Mouse (Mus musculus) stomach, embryonic 16.5 days (tissue): ENCODE data around the gene Gm20481. TPM values are rescaled to one million over a fixed set of nuclear protein-coding genes. Genes with fewer than 3 reads are reported as not detected.
"Not testable (repeated sequence)": the region's sequence is repeated elsewhere in the genome, so short reads cannot be mapped to it uniquely, and the experiment has no call there.

ENCODE experiments used
- ATAC-seq: fragments of 200-750 bp; cut with Nextera tagmentation; 2 replicates; pipeline ENCODE4 v1.8.0; 2017; ENCODE audit warnings: moderate number of reproducible peaks, moderate TSS enrichment; ENCODE audit not compliant: insufficient read depth, low FRiP score
- H3K27ac ChIP-seq: fragments of 300-500 bp; sonication (generic); 2 replicates; pipeline ENCODE4 v1.5.1; 2014; ENCODE audit warnings: low read length
- H3K27me3 ChIP-seq: fragments of 300-500 bp; sonication (generic); 2 replicates; pipeline ENCODE4 v1.6.1; 2014; ENCODE audit warnings: low read length, control low read depth, mixed read lengths; ENCODE audit not compliant: control insufficient read depth, insufficient read depth
- H3K36me3 ChIP-seq: fragments of 300-500 bp; sonication (generic); 2 replicates; pipeline ENCODE4 v1.6.1; 2014; ENCODE audit warnings: low read length; ENCODE audit not compliant: control insufficient read depth, insufficient read depth
- H3K4me1 ChIP-seq: fragments of 300-500 bp; sonication (generic); 2 replicates; pipeline ENCODE4 v1.6.1; 2014; ENCODE audit warnings: low read length, control low read depth, mixed read lengths; ENCODE audit not compliant: control insufficient read depth, insufficient read depth
- H3K4me2 ChIP-seq: fragments of 300-500 bp; sonication (generic); 2 replicates; pipeline ENCODE4 v1.6.1; 2014; ENCODE audit warnings: low read depth, low read length, mixed read lengths
- H3K4me3 ChIP-seq: fragments of 300-500 bp; sonication (generic); replicated peaks from 2 replicates; pipeline ENCODE4 v1.5.1; 2014; ENCODE audit warnings: mild to moderate bottlenecking, low read length
- H3K9ac ChIP-seq: fragments of 300-500 bp; sonication (generic); 2 replicates; pipeline ENCODE4 v1.6.1; 2014; ENCODE audit warnings: low read length
- H3K9me3 ChIP-seq: fragments of 300-500 bp; sonication (generic); replicated peaks from 2 replicates; pipeline ENCODE4 v1.6.1; 2016; ENCODE audit warnings: low read length, control low read depth; ENCODE audit not compliant: control insufficient read depth
- WGBS: fragments of 180-500 bp; shearing (Covaris S2); extraction: QIAGEN DNeasy Blood & Tissue Kit; methylation state at CpG from one replicate; pipeline ENCODE4 v1.1.7; 2014; 5-methylcytosine and 5-hydroxymethylcytosine counted together
- polyA plus RNA-seq: library from polyadenylated mRNA; unstranded; fragments of >200 nt; fragmentation: Nextera tagmentation; extraction: Ambion mirVana; gene quantifications from 2 replicates; pipeline ENCODE4 v1.2.1, GENCODE M21; 2015

The Gm20481 gene
- polyA plus RNA-seq = 0.27 TPM in 1 of 2 replicates, not detected in the other

- H3K4me3 ChIP-seq, H3K4me2 ChIP-seq, H3K9ac ChIP-seq, H3K9me3 ChIP-seq, H3K4me1 ChIP-seq, ATAC-seq, H3K27ac ChIP-seq, H3K36me3 ChIP-seq: not testable (repeated sequence)
- H3K27me3 ChIP-seq = peaks cover 19% of the 10 kb centered on the region
- WGBS = 59% methylated on average over 6 of the region's 11 CpGs
These were observed at the start of gene Gm20481 for GRCm38 (mm10) chr17:34969822-34970221. Gene Gm20481, plus strand, starts transcription at chr17:34969912.

GRCm38 (mm10) chr17:34922939-34923338 is 46.8 kb upstream of the Gm20481 start:
- Histone ChIP-seq H3K9me3 (no peaks in the 10 kb centered on the region), H3K4me2 (no peak overlapping the region), H3K4me1 (no peaks in the 10 kb centered on the region), H3K36me3 (no peaks in the 10 kb centered on the region), H3K27ac (no peak overlapping the region), H3K4me3 (no peak overlapping the region), H3K27me3 (no peaks in the 10 kb centered on the region), H3K9ac (no peak overlapping the region)
- WGBS = 43% methylated on average over 6 of the region's 6 CpGs
- no peak for ATAC-seq

- Histone ChIP-seq H3K4me2 (no peak overlapping the region), H3K9me3 (no peaks in the 10 kb centered on the region), H3K4me1 (no peaks in the 10 kb centered on the region), H3K4me3 (no peak overlapping the region), H3K36me3 (no peaks in the 10 kb centered on the region), H3K27ac (no peak overlapping the region), H3K27me3 (no peaks in the 10 kb centered on the region), H3K9ac (no peak overlapping the region)
- ATAC-seq = no peak
- WGBS = 69% methylated on average over 5 of the region's 5 CpGs
These were observed 45.5 kb upstream of the Gm20481 start for GRCm38 (mm10) chr17:34924258-34924657.

- Histone ChIP-seq H3K4me3 (no peak overlapping the region), H3K27me3 (no peaks in the 10 kb centered on the region), H3K4me1 (peaks cover 7% of the 10 kb centered on the region), H3K9me3 (no peaks in the 10 kb centered on the region), H3K4me2 (no peak overlapping the region), H3K9ac (no peak overlapping the region), H3K27ac (no peak overlapping the region), H3K36me3 (no peaks in the 10 kb centered on the region)
- 84% methylated on average over 18 of the region's 18 CpGs for WGBS
- ATAC-seq = no peak
These were observed 42.2 kb upstream of the Gm20481 start for GRCm38 (mm10) chr17:34927306-34928019.

- Histone ChIP-seq H3K4me3 (no peak overlapping the region), H3K27ac (no peak overlapping the region), H3K27me3 (no peaks in the 10 kb centered on the region), H3K4me1 (peaks cover 7% of the 10 kb centered on the region), H3K36me3 (no peaks in the 10 kb centered on the region), H3K4me2 (no peak overlapping the region), H3K9ac (no peak overlapping the region), H3K9me3 (no peaks in the 10 kb centered on the region)
- ATAC-seq = no peak
- WGBS = 46% methylated on average over 4 of the region's 4 CpGs
These were observed 40.9 kb upstream of the Gm20481 start for GRCm38 (mm10) chr17:34928841-34929240.

- peaks cover 7% of the 10 kb centered on the region for H3K4me1 ChIP-seq
- peak within 1 kb of the TSS; percentile 49 for H3K27ac ChIP-seq
- under 1% methylated on average over 38 of the region's 38 CpGs for WGBS
- H3K9ac ChIP-seq = peak within 1 kb of the TSS; percentile 85
- H3K9me3 ChIP-seq = no peaks in the 10 kb centered on the region
- peak; percentile 97 for ATAC-seq
- no peaks in the 10 kb centered on the region for H3K27me3 ChIP-seq
- H3K4me2 ChIP-seq = peak within 1 kb of the TSS; percentile 99
- H3K36me3 ChIP-seq = no peaks in the 10 kb centered on the region
- peak within 1 kb of the TSS; percentile 83 for H3K4me3 ChIP-seq
These were observed 38.5 kb upstream of the Gm20481 start, which contains the start of gene Neu1 for GRCm38 (mm10) chr17:34931061-34931734. Gene Neu1, plus strand, starts transcription at chr17:34931253.

GRCm38 (mm10) chr17:34931735-34932098 is 38.0 kb upstream of the Gm20481 start:
- ATAC-seq = peak; percentile 6; the same call in 1 of the 2 replicates
- Histone ChIP-seq H3K4me2 (peak overlapping the region; percentile 99), H3K27me3 (no peaks in the 10 kb centered on the region), H3K27ac (peak overlapping the region; percentile 49; the same call in 1 of the 2 replicates), H3K36me3 (no peaks in the 10 kb centered on the region), H3K9me3 (no peaks in the 10 kb centered on the region), H3K9ac (peak overlapping the region; percentile 85), H3K4me1 (peaks cover 7% of the 10 kb centered on the region), H3K4me3 (peak overlapping the region; percentile 83)
- WGBS = 9% methylated on average over 14 of the region's 14 CpGs

- no peak for ATAC-seq
- peaks cover 7% of the 10 kb centered on the region for H3K4me1 ChIP-seq
- H3K4me2 ChIP-seq = peak overlapping the region; percentile 99
- H3K9me3 ChIP-seq = no peaks in the 10 kb centered on the region
- H3K27me3 ChIP-seq = no peaks in the 10 kb centered on the region
- WGBS = 64% methylated on average over 8 of the region's 8 CpGs
- no peaks in the 10 kb centered on the region for H3K36me3 ChIP-seq
- no peak overlapping the region for H3K27ac ChIP-seq
- peak overlapping the region; percentile 83 for H3K4me3 ChIP-seq
- H3K9ac ChIP-seq = peak overlapping the region; percentile 85
These were observed 37.4 kb upstream of the Gm20481 start for GRCm38 (mm10) chr17:34932287-34932686.

- 73% methylated on average over 24 of the region's 24 CpGs for WGBS
- 0 out of 2 replicates have a peak overlapping the region, but pooled peaks have one; percentile 3 for H3K4me2 ChIP-seq
- ATAC-seq = no peak
- H3K27me3 ChIP-seq = no peaks in the 10 kb centered on the region
- H3K9ac ChIP-seq = no peak overlapping the region
- no peaks in the 10 kb centered on the region for H3K9me3 ChIP-seq
- no peak overlapping the region for H3K27ac ChIP-seq
- H3K36me3 ChIP-seq = no peaks in the 10 kb centered on the region
- H3K4me1 ChIP-seq = peaks cover 7% of the 10 kb centered on the region
- H3K4me3 ChIP-seq = no peak overlapping the region
These were observed 35.7 kb upstream of the Gm20481 start for GRCm38 (mm10) chr17:34934031-34934430.
